Mouse (Mus musculus): ENCODE data around the gene Vwce.
A peak's percentile ranks its signal among the peaks of the same experiment; 100 is the strongest.

Vwce gene

DNA sequence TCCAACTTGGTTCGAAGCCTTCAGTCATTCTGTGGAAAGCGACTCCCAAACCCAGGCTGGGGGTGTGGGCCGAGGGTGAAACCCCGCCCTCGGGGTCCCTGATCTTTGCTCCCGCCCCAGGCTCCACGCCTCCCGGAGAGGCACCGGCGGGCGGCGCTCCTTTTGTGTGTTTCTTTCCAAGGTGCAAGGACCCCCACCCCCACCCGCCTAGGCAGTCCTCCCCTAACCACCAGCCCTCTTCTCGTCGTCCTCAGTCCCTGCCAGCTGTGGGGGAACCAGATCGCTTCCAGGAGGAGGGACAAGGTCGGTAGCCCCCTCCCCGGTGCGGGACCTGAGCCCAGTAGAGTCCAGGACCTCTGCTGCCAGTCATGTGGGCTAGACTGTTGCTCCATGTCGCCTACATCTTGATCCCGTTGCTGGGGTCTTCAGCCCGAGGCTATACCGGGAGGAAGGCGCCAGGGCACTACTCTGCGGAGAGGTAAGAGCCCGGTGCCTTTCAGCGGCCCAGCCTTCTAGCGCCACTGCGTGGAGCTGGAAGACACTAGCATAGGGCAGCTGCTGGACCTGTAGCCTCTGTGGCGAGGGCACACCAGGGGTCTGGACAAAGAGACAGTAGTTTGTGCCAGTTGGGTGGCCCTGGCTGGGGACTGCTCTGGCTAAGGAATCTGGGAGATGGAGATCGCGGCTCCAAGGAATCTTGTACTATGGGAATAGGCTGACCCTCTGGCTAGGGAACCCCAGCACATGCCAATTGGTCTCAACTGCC, at the start of gene Vwce:
Gene Vwce, plus strand, starts transcription at position 108 of the 766 bp plus-strand sequence.
- peak; percentile 46 for DNase-seq (ENCODE audit: inconsistent ontology term)

DNA sequence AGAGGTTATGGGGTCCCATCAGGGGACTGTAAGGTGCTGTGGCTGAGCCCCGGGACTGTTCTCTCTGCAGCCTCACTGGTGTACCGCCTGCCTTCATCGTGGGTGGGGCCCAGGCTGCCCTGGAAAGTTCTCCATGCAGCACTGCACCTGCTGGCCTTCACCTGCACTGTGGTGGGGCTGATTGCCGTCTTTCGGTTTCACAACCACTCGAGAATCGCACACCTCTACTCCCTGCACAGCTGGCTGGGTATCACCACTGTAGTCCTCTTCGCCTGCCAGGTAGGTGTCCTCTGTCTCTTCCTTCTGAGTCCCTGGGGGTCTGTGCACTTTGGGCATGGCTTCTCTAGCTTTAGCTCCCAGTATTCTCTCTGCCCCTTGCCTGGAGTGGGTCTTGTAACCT, 48.9 kb upstream of the Vwce start:
- no peak for DNase-seq (ENCODE audit: inconsistent ontology term)

DNA sequence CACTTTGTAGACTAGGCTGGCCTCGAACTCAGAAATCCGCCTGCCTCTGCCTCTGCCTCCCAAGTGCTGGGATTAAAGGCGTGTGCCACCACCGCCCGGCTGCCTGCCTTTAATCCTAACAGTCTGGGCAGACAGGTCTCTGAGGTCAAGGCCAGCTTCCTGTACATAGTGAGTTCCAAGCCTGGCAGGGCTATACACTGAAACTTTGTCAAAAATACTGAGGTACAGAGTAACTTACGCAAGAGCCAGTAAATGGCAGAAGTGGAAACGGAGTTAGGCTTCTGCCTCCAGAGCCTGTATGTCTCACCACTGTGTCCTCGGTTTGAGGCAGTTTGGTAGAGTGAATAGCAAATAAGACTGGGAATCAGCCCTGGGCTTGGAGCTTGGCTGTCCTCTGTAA, 46.8 kb upstream of the Vwce start:
- DNase-seq (ENCODE audit: inconsistent ontology term): no peak

DNA sequence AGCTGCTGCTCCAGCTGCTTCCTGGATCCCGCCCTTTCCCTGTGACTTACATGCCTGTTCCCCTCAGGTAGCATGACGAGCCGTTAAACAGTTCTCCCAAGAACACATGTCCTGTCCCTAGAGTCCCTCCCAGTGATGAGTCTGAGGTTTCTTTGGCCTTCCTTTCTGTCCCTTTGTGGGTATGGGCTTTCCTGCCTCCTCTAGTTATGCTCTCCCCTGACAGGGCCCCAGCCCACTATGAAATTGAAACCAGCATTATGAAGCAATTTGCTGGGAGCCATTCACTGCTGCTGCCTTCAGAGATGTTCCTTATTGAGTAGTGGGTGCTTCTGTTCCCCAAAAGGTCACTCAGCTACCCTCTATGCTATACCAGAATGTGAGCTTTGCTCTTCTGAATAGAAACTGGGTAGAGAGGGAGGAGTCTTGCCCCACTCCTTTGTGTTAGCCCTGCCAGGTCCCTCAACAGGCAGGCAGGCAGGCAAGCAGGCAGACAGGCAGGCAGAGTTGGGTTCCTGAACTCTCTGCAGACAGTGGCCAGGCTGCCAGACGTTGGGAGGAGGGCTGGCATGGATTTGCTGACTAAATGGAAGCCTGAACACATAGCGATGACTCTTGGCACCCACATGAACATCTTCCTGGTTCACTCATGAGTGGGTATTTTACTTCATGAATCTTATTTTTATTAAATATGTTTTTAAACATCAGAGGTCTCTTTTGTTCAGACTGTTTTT, 44.7 kb upstream of the Vwce start:
- no peak for DNase-seq (ENCODE audit: inconsistent ontology term)

DNA sequence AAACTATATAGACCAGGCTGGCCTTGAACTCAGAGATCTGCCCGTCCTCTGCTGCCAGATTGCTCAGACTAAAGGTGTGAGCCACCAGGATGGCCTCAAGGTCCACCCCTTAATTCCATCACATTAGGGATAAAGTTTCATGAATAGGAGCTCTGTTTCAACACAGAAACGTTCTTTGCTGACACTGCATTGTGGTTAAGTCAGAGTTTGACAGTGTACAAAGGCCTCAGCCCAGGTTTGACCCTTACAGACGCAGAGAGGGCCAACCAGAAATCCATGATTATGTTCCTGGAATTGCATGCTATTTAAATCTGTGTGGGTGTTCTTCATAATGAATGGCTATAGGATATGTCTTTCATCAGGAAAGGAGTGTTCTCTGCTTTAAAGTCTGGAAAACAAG, 43.7 kb upstream of the Vwce start:
- DNase-seq (ENCODE audit: inconsistent ontology term): no peak

DNA sequence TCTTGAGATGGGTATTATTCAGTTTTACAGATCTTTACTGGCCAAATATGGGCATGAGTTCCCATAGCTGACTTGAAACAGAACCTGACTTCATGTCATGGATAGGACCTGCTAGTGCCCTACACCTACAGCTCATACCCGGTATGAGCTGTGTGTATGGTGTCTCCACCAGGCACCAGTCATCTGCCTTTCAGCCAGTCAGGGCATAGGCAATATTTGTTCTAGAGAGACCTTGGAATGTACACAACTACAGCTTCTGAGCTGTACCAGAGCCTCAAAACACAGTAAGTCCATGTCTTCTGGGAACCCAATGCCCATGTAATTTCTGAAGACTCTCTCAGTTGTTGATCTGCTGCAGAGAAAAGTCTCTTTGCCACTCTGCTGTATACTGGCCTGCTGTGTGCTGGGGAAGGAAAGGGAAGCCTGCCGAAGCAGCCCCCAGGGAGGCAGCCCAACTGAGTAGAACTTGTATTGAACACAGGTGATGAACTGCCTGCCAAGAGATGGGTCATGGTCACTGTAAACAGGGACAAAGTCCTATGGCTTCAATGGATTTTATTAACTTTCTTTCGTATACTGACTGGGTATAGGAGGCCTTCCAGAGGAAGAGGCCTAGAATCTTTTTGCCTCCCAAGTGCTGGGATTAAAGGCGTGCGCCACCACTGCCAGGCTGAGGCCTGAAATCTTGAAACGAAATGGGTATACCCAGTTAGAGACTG, 42.2 kb upstream of the Vwce start:
- DNase-seq (ENCODE audit: inconsistent ontology term): no peak

DNA sequence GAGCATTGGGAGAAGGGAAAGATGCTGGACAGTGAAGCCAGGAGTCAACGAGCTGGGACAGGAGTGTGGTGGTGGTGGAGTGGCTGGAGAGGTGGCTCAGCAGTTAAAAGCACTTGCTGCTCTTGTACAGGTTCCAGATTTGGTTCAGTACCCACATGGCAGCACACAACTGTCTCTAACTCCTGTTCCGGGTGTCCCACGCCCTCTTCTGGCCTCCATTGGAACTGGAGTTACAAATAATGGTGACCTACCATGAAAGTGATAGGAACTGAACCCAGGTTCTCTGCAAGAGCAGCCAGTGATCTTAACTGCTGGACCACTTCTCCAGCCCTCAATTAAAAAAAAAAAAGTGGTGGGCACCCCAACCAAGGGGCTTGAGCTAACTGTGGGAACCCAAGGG, 35.8 kb upstream of the Vwce start:
- no peak for DNase-seq (ENCODE audit: inconsistent ontology term)

DNA sequence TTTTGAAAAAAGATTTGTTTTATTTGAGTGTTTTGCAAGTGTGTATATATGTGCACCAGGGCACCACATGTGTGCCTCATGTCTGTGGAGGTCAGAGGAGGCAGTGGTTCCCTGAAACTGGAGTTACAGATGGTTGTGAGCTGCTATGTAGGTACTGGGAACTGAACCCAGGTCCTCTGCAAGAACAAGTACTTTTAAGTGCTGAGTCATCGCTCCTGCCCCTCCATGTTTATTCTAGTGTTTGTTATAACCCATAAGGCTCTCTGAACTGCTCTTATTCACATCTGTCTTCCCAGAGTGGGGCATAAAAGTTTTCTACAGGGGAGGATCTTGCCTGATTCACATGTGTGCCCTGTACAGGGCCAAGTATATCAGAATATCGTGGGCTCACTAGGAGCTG, 34.4 kb upstream of the Vwce start:
- no peak for DNase-seq (ENCODE audit: inconsistent ontology term)

DNA sequence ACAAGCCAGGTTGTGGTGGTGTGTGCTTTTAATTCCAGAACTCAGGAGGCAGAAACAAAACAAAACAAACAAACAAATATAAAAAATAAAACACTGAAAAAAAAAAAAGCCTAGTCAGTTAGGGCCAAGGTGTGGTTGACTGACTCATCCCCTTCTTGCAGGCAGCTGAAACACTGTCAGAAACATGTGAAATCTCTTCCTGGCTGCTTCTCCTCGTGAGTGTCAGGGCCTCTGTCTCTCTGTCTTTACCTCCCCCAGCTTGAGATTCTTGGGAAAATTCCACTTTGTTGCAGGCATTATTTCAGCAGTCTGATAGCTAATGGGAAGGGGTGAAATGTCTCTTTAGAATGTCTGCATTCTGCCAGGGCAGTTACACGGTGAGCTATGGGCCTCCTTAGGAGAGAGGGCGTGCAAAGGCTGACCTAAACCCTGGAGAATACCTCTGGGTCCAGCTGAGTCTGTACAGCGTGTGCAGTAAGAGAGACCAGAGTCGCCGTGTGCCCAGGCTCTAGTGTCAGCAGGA, 31.7 kb upstream of the Vwce start:
- DNase-seq (ENCODE audit: inconsistent ontology term): no peak

DNA sequence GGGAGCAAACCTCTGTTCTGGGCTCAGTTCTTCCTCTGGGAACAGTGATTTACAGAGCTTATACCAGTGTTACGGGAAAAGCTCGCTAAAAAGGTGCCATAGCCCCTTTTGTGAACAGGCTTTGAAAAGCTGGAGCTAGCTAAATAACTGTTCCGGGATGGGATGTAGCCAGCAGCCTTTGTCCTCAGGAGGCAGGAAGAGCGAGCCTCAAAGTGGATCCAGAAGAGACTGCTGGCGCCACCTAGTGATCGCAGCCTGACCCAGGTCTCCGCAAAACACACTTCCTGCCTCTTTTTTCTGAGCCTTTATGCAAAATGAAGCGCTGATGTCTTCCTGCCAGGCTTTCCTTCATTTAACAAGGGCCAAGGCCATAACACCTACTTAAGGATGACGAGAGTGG, 31.2 kb upstream of the Vwce start:
- DNase-seq (ENCODE audit: inconsistent ontology term): peak; percentile 87

DNA sequence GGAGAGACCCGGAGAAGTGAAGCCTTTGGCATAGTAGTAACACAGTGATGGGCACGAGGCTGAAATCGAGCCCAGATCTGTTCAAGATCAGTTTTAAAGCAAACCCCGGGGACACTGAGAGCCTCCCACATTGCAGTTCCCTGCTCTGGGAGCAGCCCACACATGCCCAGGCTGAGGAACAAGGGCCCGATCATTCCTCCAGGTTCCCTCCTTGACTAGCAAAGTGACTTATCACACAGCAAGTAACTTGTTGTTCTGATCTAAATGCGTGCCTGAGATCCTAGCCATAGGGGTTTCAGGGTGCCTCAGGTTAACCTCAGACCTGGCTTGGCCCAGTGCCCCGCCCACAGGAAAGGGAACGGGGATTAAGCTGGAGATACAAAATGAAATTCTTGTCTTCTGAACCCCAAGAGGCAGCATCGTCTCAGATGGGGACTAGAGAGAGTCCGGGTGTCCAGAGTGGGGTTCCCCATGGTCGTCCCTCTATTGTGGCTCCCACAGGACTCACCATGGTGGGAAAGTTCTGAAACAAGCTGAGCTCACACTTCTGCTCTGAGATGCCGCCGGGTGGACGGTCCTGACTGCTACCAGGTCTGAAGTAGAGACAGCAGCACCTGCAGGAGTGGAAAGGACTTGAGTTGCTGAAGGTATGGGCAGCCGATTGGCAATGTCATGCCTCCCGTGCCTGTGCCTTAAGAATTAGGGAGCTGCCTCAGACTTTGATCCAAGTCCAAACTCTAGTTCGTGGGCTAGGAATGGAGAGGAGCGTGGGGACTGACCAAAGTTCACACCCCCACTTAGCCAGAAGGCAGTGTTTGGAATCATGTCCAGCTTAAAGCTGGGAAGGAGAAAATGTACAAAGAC, 30.1 kb upstream of the Vwce start:
- no peak for DNase-seq (ENCODE audit: inconsistent ontology term)

DNA sequence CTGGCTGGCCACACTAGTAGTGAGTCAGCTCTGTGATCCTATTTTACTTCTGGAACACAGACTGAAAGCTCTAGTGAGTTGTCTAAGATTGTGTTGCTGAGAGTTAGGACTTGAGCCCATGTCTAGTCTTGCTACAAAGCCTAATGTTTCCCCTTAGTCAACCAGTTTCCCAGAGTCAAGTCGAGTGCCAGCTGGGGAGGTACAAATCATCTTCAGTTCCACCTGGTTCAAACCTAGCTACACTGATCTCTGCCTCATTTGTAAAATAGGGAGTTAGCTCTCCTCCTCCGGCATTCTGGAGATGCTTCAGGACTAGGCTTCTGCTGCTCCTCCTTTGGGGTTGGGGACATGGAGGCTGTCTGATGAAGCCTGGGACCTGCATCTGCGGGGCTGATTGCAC, 29.5 kb upstream of the Vwce start:
- DNase-seq (ENCODE audit: inconsistent ontology term): no peak

DNA sequence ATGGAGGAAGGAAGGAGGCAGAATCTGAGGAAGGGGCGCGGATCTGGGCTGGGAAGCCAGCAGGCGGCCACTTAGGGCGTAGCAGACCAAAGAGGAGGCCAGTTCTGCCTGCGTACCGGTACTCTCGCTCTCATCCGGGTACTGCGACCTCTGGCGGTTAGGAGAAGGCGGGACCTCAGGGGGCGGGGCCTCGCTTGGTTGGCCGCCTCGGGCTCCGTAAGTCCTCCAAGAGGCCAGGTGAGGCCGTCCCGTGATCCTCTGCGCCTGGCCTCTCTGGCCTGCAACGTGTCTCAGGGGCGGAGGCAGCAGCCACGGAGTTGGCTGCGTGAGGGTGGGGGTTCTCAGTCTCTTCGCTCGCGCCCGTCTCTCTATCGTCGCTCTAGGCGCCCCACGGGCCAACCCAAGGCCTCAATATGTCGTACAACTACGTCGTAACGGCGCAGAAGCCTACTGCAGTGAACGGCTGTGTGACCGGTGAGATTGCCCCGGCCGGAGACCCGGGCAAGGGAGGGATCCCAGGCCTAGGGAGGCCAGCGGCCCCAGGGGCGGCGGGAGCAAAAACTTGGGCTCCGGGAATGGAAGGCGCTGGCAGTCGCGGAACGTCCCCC, 28.6 kb upstream of the Vwce start, which contains the start of the genes Ddb1 and Tkfc:
Gene Ddb1, plus strand, starts transcription at position 35 of the 608 bp plus-strand sequence.
Gene Tkfc, minus strand, starts transcription at position 362 of the 608 bp plus-strand sequence.
- DNase-seq (ENCODE audit: inconsistent ontology term): peak; percentile 99

DNA sequence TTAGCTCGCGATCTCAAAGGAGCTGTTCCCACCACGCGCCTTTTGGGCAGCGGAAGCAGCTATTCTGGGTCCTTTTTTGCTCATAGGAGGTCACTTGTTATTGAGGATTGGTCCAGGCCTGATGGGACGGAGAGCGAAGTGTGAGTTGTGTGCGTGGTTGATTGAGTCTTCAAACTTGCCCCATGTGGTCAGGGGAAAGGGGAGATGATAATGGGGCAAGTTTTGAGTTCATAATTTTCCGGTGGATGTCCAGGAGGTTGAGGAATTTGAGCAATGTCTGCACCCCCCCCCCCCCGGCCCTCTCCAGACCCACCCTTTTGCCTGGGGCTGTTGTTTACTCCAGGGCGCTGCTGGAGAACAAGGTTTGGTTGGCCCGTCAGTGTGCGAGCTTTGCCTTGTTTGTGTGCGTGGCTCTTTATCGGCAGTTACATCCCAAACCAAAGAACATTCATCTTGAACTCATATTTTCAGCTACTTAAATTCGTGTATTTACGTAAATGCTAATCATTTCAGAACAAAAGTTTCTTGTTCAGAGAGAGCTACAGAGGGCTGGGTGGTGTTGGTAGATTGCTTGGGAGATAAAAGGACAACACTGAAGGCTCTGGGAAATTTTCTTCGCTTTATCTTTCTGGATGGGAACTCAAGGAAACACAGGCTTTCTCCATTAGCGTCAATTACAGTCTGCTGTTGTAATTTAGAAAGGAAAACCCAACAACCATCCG, 28.0 kb upstream of the Vwce start:
- DNase-seq (ENCODE audit: inconsistent ontology term): peak; percentile 69

DNA sequence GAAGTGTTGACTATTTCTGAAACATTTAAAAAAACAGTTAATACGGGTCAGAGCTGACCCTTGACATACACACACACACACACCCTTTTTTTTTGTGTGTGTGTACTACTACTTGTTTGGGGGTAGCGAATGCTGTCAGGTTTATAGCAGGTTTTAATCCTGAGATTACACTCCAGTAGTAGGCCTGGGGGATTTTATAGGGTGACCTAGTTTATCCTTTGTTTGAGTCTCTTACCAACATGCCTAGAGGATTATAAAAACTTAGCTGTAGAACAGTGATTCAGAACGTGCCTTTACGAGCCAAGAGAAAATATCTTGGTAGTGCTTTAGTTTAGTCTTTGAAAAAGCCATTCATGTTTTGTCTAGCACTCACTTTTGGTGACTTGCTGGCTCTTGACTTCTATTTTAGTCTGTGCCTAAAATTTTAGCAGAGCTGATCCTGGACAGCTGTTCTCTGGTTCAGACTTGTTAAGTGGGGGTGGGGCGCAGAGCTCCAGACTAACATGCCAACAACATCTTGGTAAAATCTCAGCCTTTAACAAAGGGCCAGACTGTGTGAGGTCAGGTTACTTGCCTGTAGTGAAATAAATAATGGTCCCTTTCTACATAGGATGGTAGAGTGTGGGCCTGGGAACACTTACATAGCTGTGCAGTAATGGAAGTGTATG, 25.3 kb upstream of the Vwce start:
- DNase-seq (ENCODE audit: inconsistent ontology term): no peak

DNA sequence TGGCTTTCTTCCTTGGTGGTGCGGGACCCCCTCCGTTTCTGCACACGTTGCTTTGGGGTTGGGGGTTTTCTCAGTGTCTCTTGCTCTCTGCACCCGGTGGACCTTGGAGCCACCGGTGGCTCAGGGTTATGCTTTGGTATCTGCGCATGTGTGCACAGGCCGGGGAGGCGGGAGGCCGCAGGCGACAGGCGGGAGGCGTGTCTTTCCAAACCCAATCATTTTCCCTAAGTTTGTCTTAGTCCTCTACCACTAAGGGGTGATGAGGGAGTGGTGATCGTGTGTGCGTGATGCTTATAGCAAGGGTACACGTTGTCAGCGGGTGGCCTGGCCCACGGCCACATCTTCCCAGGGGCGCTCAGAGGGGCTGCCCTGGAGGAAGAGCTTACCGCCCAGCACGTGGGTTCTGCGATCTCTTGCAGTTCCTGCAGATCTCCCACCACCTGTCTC, 882 bp downstream of the Vwce start:
- DNase-seq (ENCODE audit: inconsistent ontology term): peak; percentile 56

DNA sequence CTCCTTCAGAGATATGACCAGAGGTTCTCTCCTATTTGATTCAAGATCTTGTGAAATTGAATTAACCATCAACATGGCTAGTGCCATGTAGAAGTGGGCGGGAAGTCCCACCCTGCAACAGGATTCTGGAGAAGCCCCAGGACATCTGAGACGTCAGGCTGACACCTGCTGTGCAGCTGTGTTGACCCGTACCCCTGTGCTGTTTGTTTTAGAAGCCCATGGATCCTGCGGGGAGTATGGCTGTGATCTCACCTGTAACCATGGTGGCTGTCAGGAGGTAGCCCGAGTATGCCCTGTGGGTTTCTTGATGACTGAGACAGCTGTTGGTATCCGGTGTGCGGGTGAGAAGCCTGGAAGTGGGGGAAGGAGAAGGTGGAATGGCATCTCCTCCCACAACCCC, 3.8 kb downstream of the Vwce start:
- no peak for DNase-seq (ENCODE audit: inconsistent ontology term)

DNA sequence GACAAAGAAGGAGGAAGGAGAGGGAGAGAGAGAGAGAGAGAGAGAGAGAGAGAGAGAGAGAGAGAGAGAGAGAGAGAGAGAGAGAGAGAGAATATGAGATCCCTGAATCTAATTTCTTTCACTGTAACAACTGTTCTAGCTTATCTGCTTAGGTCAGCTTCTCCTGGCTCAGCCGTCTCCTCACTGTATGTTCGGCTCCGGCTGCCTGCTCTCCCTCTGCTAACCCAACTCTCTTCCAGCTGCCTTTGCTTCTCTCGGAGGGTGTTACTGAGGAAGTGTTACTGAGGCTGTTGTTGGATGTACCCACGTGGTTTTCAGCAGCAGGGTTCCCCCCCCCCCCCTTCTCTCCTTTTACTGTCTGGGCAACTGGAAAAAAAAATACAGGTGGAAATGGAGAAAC, 6.1 kb downstream of the Vwce start:
- DNase-seq (ENCODE audit: inconsistent ontology term): no peak

DNA sequence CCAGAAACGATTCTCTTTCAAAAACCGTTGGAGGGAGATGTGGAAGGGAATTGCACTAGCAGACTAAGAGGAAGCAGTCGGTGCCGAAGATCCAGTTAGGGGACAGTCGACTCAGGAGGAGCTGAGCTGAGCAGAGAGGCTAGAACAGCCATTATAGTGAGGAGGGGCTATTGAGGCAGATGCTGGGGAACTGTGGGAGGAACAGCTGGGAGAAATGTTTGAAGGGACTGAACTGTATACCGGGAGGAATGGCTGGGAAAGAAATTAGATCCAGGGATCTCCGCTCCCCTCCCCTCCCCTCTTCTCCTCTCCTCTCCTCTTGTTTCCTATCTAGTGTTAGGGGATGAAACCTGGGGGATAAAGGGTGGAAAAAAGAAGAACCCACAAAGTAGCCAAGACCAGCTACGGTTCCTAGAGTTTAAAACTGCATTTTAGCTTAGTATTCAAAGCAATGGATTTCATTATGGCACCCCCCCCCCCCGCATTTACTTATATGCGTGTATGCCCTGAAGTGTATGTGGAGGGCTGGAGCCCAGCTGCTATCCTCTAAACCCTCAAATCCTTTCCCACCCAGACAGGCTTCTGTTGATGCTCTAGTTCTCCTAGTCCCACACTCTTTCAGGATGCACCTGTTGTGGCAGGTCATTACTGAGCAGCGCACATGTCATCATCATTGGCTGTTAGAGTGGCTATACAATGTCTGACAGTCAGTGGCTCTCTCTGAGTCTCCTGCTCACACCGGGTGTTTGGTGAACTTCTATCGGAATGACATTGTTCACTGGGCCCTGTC, 6.8 kb downstream of the Vwce start:
- DNase-seq (ENCODE audit: inconsistent ontology term): no peak
